Comparison of ENCODE assay signal across 30 mouse cellular contexts in genomic region chr19:44259484-44259883, GRCm38 (mm10). TPM values are rescaled to one million over a fixed set of nuclear protein-coding genes. Genes with fewer than 3 reads are reported as not detected.
"Had no signal": no experiment of that assay in that cellular context is flagged by ENCODE, and none has a peak within 500 bp of the region (broad histone marks: within the 10 kb centered on the region; RNA-seq: fewer than 3 reads in every experiment).

No protein-coding gene starts in this region.

- H3K36me3 ChIP-seq: heart, embryonic 10.5 days; heart, embryonic 12.5 days; hindbrain, embryonic 10.5 days; hindbrain, embryonic 12.5 days; intestine, embryonic 15.5 days; limb, embryonic 10.5 days; limb, embryonic 12.5 days; liver, embryonic 13.5 days had no signal

- H3K4me2 ChIP-seq: heart, embryonic 12.5 days; hindbrain, embryonic 12.5 days; hindbrain, embryonic 14.5 days; intestine, embryonic 15.5 days; limb, embryonic 12.5 days; liver, embryonic 11.5 days; liver, embryonic 13.5 days had no signal

- H3K9ac ChIP-seq: heart, embryonic 12.5 days; hindbrain, embryonic 12.5 days; hindbrain, embryonic 14.5 days; intestine, embryonic 15.5 days; limb, embryonic 12.5 days; liver, embryonic 13.5 days had no signal

- ATAC-seq: hindbrain, embryonic 16.5 days; inflammation-experienced regulatory T-cells, adult 6 months; intestine, embryonic 15.5 days; intestine, postnatal 0 days had no signal

- DNase-seq: gastrocnemius, adult 2 months; gastrocnemius, postnatal 10 days; gastrocnemius, postnatal 25 days; heart, adult 18-20 months; heart, postnatal 10 days; heart, postnatal 4 days; kidney, adult 18-20 months; kidney, adult 8-10 months; kidney, postnatal 10 days; kidney, postnatal 25 days; kidney, postnatal 4 days; layer of hippocampus, postnatal 36 days; liver; liver, embryonic 13.5 days had no signal

- H3K4me1 ChIP-seq: heart, embryonic 10.5 days; heart, embryonic 12.5 days; hindbrain, embryonic 12.5 days; intestine, embryonic 15.5 days; limb, embryonic 12.5 days had no signal

- H3K27ac ChIP-seq: gastrocnemius, adult 2 months; heart, embryonic 10.5 days; hindbrain, embryonic 10.5 days; hindbrain, embryonic 12.5 days; hindbrain, embryonic 14.5 days; intestine, embryonic 15.5 days; layer of hippocampus, adult 2 months; limb, embryonic 10.5 days; limb, embryonic 12.5 days; liver, embryonic 13.5 days had no signal

- H3K27me3 ChIP-seq: heart, embryonic 12.5 days; hindbrain, embryonic 12.5 days; intestine, embryonic 15.5 days; limb, embryonic 12.5 days had no signal

- H3K9me3 ChIP-seq: heart, embryonic 10.5 days; heart, embryonic 12.5 days; hindbrain, embryonic 10.5 days; hindbrain, embryonic 12.5 days; intestine, embryonic 15.5 days; limb, embryonic 10.5 days; limb, embryonic 12.5 days; liver, embryonic 13.5 days had no signal

- H3K4me3 ChIP-seq: gastrocnemius, adult 2 months; heart, embryonic 10.5 days; heart, embryonic 12.5 days; hindbrain, embryonic 10.5 days; hindbrain, embryonic 12.5 days; intestine, embryonic 15.5 days; layer of hippocampus, adult 2 months; limb, embryonic 10.5 days; limb, embryonic 12.5 days; liver, embryonic 13.5 days had no signal

RNA-seq across cellular contexts. Expression of gene Scd3, which starts 56.4 kb away (rescaled TPM):
- total RNA-seq: gastrocnemius, adult 2 months; gastrocnemius, postnatal 10 days; gastrocnemius, postnatal 25 days; gastrocnemius, postnatal 4 days; granulocyte monocyte progenitor cell, adult 5-6 weeks; heart, adult 18-20 months; heart, postnatal 25 days; heart, postnatal 4 days had no signal
- polyA plus RNA-seq: heart, embryonic 12.5 days; inflammation-experienced regulatory T-cells, adult 6 months; intestine, postnatal 0 days; limb, embryonic 12.5 days; liver, embryonic 11.5 days; liver, embryonic 13.5 days had no signal
